Mouse (Mus musculus): ENCODE results near the gene Mcrip1. TPM values are rescaled to one million over a fixed set of nuclear protein-coding genes. Genes with fewer than 3 reads are reported as not detected.
A peak's percentile ranks its signal among the peaks of the same experiment; 100 is the strongest.
"Not testable (repeated sequence)": the region's sequence is repeated elsewhere in the genome, so short reads cannot be mapped to it uniquely, and the experiment has no call there.

Gene Mcrip1
- polyA plus RNA-seq, 1 experiment from 2014 or later: 246 TPM

- Histone ChIP-seq H3K4me1 (replicated peaks) (no peaks in the 10 kb centered on the region), H3K36me3 (no peaks in the 10 kb centered on the region), H3K27me3 (no peaks in the 10 kb centered on the region), H3K4me3 (no peak overlapping the region), H3K27ac (replicated peaks) (no peak overlapping the region), H3K9me3 (no peaks in the 10 kb centered on the region), H3K4me2 (no peak overlapping the region), H3K9ac (no peak overlapping the region)
- ATAC-seq (ENCODE audit: low FRiP score, low read depth): no peak
- 70% methylated on average over 6 of the region's 6 CpGs for WGBS
These were observed 31.0 kb downstream of the Mcrip1 start for GRCm38 (mm10) chr11:120518558-120518957.

- Histone ChIP-seq H3K27me3 (no peaks in the 10 kb centered on the region), H3K4me2 (no peak overlapping the region), H3K36me3 (no peaks in the 10 kb centered on the region), H3K4me1 (replicated peaks) (no peaks in the 10 kb centered on the region), H3K9ac (no peak overlapping the region), H3K4me3 (no peak overlapping the region), H3K9me3 (no peaks in the 10 kb centered on the region), H3K27ac (replicated peaks) (no peak overlapping the region)
- no peak for ATAC-seq (ENCODE audit: low FRiP score, low read depth)
- WGBS: 66% methylated on average over 6 of the region's 6 CpGs
These were observed 31.5 kb downstream of the Mcrip1 start for GRCm38 (mm10) chr11:120518027-120518426.

- Histone ChIP-seq H3K4me1 (replicated peaks) (no peaks in the 10 kb centered on the region), H3K9me3 (no peaks in the 10 kb centered on the region), H3K27me3 (no peaks in the 10 kb centered on the region), H3K4me2 (no peak overlapping the region), H3K36me3 (no peaks in the 10 kb centered on the region), H3K27ac (replicated peaks) (no peak overlapping the region), H3K9ac (no peak overlapping the region), H3K4me3 (no peak overlapping the region)
- 71% methylated on average over 4 of the region's 4 CpGs for WGBS
- ATAC-seq (ENCODE audit: low FRiP score, low read depth): no peak
These were observed 32.4 kb downstream of the Mcrip1 start for GRCm38 (mm10) chr11:120517147-120517546.

GRCm38 (mm10) chr11:120515611-120516010 lies 33.9 kb downstream of the Mcrip1 start:
- 17% methylated on average over 17 of the region's 17 CpGs for WGBS
- H3K4me2 ChIP-seq: no peak overlapping the region
- H3K36me3 ChIP-seq: no peaks in the 10 kb centered on the region
- no peaks in the 10 kb centered on the region for H3K9me3 ChIP-seq
- no peak overlapping the region for H3K27ac ChIP-seq (replicated peaks)
- no peaks in the 10 kb centered on the region for H3K27me3 ChIP-seq
- no peaks in the 10 kb centered on the region; the same call in 1 of the 2 replicates for H3K4me1 ChIP-seq (replicated peaks)
- H3K4me3 ChIP-seq: no peak overlapping the region
- no peak overlapping the region for H3K9ac ChIP-seq
- peak; percentile 63; the same call in 1 of the 2 replicates for ATAC-seq (ENCODE audit: low FRiP score, low read depth)

DNA sequence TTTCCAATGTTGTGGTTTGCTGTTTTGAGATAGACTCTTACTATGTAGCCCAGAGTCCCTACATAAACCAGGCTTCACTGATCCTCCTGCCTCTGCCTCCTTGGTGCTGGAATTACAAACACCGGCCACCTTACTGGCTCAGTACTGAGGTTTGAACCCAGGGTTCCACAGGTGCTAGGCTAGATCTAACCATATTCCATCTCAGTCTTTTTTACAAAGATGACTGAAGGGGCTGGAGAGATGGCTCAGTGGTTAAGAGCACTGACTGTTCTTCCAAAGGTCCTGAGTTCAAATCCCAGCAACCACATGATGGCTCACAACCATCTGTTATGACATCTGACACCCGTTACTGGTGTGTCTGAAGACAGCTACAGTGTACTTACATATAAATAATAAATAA lies 35.3 kb downstream of the Mcrip1 start:
- not testable (repeated sequence) for H3K36me3 ChIP-seq; H3K9me3 ChIP-seq; H3K27ac ChIP-seq (replicated peaks); ATAC-seq (ENCODE audit: low FRiP score, low read depth); H3K4me2 ChIP-seq; H3K9ac ChIP-seq; H3K4me3 ChIP-seq; H3K4me1 ChIP-seq (replicated peaks); H3K27me3 ChIP-seq
- whole genome bisulfite sequencing: 93% methylated on average over 2 of the region's 2 CpGs

DNA sequence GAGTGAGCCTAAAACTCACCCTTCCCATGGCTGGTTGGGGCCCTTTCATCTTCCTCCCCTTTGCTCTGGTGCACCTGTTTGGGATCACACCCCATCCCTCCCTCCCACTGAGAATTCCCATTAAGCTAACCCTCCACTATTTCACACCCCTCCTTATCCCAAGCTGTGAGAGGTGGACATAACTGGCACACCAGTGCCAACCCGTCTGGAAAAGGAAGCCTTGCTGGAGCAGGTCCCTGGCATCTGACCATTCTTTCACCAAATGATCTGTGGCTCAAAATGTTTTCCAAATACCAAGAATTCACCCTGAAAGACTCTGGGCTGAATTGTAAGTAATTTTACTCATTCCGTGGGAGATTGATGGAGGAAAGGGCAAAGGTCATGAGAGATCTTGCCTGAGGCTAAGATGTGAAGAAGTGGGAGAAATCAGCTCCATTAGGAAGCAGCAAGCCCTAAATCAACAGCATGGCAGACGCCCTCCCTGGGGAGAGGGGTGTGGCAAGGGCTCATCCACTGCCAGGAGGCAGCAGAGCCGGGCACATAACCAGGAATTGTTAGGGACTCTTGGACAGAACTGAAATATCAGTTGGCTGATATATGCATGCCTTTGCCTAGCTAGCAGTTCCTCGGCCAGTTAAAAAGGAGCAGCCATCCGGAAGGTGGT lies 36.6 kb downstream of the Mcrip1 start:
- no peak overlapping the region for H3K4me3 ChIP-seq
- no peaks in the 10 kb centered on the region for H3K27me3 ChIP-seq
- no peak overlapping the region for H3K27ac ChIP-seq (replicated peaks)
- 30% methylated on average over 6 of the region's 6 CpGs for WGBS
- no peaks in the 10 kb centered on the region for H3K9me3 ChIP-seq
- no peak for ATAC-seq (ENCODE audit: low FRiP score, low read depth)
- H3K36me3 ChIP-seq: no peaks in the 10 kb centered on the region
- no peak overlapping the region for H3K9ac ChIP-seq
- no peaks in the 10 kb centered on the region; the same call in 1 of the 2 replicates for H3K4me1 ChIP-seq (replicated peaks)
- no peak overlapping the region for H3K4me2 ChIP-seq

- WGBS: 12% methylated on average over 16 of the region's 16 CpGs
- 0 out of 2 replicates have a peak overlapping the region, but pooled peaks have one; percentile 2 for H3K4me3 ChIP-seq
- no peak overlapping the region; the same call in 1 of the 2 replicates for H3K27ac ChIP-seq (replicated peaks)
- H3K9me3 ChIP-seq: no peaks in the 10 kb centered on the region
- no peaks in the 10 kb centered on the region for H3K36me3 ChIP-seq
- H3K9ac ChIP-seq: no peak overlapping the region
- H3K4me2 ChIP-seq: peak overlapping the region; percentile 42
- no peaks in the 10 kb centered on the region; the same call in 1 of the 2 replicates for H3K4me1 ChIP-seq (replicated peaks)
- no peaks in the 10 kb centered on the region for H3K27me3 ChIP-seq
- ATAC-seq (ENCODE audit: low FRiP score, low read depth): no peak
These were observed 39.0 kb downstream of the Mcrip1 start for GRCm38 (mm10) chr11:120510375-120511030.

DNA sequence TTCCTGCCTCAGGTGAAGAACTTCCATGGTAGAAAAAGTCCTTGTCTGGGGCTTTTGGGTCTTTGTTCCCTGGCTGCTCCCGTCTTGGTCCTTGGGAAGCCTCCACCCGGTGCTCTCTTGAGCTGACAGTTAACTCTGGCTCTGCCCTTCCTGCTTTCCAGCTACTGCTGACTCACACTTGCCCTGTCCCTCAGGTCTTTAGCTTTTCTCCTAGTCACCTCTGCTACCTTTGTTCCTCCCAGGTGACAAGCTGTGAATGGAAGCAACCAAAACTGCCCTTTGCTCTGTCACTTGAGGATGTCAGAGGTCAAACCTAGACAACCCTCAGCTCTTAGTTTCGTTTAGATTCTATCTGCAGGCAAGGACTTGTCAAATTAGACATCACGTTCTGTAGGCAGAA lies 39.6 kb downstream of the Mcrip1 start:
- no peaks in the 10 kb centered on the region for H3K27me3 ChIP-seq
- no peaks in the 10 kb centered on the region for H3K9me3 ChIP-seq
- no peak overlapping the region for H3K27ac ChIP-seq (replicated peaks)
- no peak overlapping the region for H3K4me2 ChIP-seq
- no peak overlapping the region for H3K9ac ChIP-seq
- WGBS: 45% methylated on average over 4 of the region's 4 CpGs
- no peaks in the 10 kb centered on the region for H3K36me3 ChIP-seq
- ATAC-seq (ENCODE audit: low FRiP score, low read depth): no peak
- no peaks in the 10 kb centered on the region; the same call in 1 of the 2 replicates for H3K4me1 ChIP-seq (replicated peaks)
- no peak overlapping the region for H3K4me3 ChIP-seq

GRCm38 (mm10) chr11:120508290-120508870 lies 41.1 kb downstream of the Mcrip1 start:
- no peak overlapping the region for H3K4me2 ChIP-seq
- 82% methylated on average over 9 of the region's 9 CpGs for WGBS
- H3K9ac ChIP-seq: no peak overlapping the region
- no peak overlapping the region for H3K4me3 ChIP-seq
- H3K27ac ChIP-seq (replicated peaks): no peak overlapping the region
- no peak for ATAC-seq (ENCODE audit: low FRiP score, low read depth)
- H3K9me3 ChIP-seq: no peaks in the 10 kb centered on the region
- H3K27me3 ChIP-seq: no peaks in the 10 kb centered on the region
- H3K4me1 ChIP-seq (replicated peaks): no peaks in the 10 kb centered on the region; the same call in 1 of the 2 replicates
- H3K36me3 ChIP-seq: no peaks in the 10 kb centered on the region

DNA sequence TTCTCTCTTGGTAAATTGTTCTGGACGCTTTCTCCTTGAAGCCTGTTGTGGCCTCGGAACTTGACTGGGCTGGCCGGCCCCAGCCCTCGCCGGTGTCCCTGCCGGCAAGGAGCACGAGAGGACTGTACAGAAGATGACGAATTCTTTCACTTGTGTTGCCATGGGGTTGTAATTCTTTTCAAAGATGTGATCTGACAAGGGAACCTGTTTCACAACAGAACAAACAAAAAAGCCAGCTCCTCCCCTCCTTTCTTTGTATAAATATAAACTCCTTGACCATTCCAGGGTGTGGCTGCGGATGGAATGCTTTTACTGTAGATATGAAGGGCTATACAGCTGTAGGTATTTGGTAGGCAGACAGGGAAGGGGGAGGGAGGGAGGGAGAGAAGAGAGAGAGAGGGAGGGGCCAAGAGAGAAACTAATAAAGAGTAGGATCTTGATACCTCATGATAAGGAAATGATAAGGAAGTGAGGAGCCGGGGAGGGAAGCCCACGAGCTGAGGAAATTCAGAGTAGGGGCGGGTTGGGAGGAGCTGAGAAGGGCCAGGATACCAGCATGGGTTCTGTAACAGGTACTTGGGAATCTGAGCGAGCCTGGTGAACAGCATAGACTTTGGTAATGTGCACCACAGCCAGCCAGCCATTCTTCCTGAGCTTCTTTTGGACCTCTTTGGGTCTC lies 41.8 kb downstream of the Mcrip1 start:
- no peak overlapping the region for H3K27ac ChIP-seq (replicated peaks)
- H3K4me3 ChIP-seq: no peak overlapping the region
- H3K9ac ChIP-seq: no peak overlapping the region
- H3K4me1 ChIP-seq (replicated peaks): no peaks in the 10 kb centered on the region; the same call in 1 of the 2 replicates
- 75% methylated on average over 13 of the region's 13 CpGs for WGBS
- H3K27me3 ChIP-seq: no peaks in the 10 kb centered on the region
- H3K9me3 ChIP-seq: no peaks in the 10 kb centered on the region
- no peak overlapping the region for H3K4me2 ChIP-seq
- H3K36me3 ChIP-seq: no peaks in the 10 kb centered on the region
- no peak for ATAC-seq (ENCODE audit: low FRiP score, low read depth)

DNA sequence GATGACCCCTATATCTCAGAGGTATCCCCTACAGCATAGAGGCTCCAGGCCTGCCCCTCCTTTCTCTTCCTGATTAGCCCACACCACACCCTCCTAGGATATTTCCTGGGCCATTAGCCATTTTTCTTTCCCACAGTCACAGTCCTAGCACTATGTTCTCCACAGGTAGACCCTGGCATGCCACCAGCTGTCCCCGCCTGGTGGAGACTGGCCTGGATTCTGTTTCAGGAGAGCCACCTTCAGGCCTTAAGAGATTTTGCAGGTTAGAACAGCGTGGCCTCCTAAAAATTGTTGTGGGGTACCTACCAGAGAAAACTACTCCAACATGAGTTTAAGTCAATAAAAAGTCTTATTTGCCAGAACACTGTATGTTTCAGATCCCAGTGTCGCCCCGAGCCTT lies 42.6 kb downstream of the Mcrip1 start:
- WGBS: 61% methylated on average over 4 of the region's 4 CpGs

DNA sequence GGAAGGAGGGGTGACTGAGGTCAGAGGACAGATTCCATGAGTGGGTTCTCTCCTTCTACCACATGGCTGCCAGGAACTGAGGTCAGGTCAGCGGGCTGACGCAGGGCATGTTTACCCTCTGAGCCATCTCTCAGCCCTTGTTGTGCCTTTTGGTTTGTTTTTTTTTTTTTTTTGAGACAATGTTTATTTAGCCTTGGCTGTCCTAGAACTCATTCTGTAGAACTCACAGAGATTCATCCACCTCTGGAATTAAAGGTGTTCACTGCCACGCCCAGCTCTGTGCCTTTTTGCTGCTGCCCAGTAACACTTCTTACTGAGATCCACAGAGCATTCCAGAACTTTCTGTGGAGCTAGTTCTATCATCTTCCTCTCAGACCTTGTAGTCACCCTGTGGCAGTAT lies 43.9 kb downstream of the Mcrip1 start:
- H3K27me3 ChIP-seq: no peaks in the 10 kb centered on the region
- H3K4me2 ChIP-seq: no peak overlapping the region
- no peak overlapping the region for H3K27ac ChIP-seq (replicated peaks)
- no peak overlapping the region for H3K9ac ChIP-seq
- no peaks in the 10 kb centered on the region; the same call in 1 of the 2 replicates for H3K4me1 ChIP-seq (replicated peaks)
- WGBS: 93% methylated on average over 3 of the region's 3 CpGs
- ATAC-seq (ENCODE audit: low FRiP score, low read depth): no peak
- H3K9me3 ChIP-seq: no peaks in the 10 kb centered on the region
- no peaks in the 10 kb centered on the region for H3K36me3 ChIP-seq
- H3K4me3 ChIP-seq: no peak overlapping the region

More for the DNA sequence above, 42.6 kb downstream of the Mcrip1 start:
- no peak overlapping the region for H3K9ac ChIP-seq
- no peaks in the 10 kb centered on the region for H3K9me3 ChIP-seq
- H3K27ac ChIP-seq (replicated peaks): no peak overlapping the region
- H3K4me3 ChIP-seq: no peak overlapping the region
- H3K27me3 ChIP-seq: no peaks in the 10 kb centered on the region
- ATAC-seq (ENCODE audit: low FRiP score, low read depth): no peak
- no peaks in the 10 kb centered on the region for H3K36me3 ChIP-seq
- no peaks in the 10 kb centered on the region; the same call in 1 of the 2 replicates for H3K4me1 ChIP-seq (replicated peaks)
- H3K4me2 ChIP-seq: no peak overlapping the region
